Mouse (Mus musculus): ENCODE results near the gene Snd1.
A peak's percentile ranks its signal among the peaks of the same experiment; 100 is the strongest.
"Not testable (repeated sequence)": the region's sequence is repeated elsewhere in the genome, so short reads cannot be mapped to it uniquely, and the experiment has no call there.

Gene Snd1

DNA sequence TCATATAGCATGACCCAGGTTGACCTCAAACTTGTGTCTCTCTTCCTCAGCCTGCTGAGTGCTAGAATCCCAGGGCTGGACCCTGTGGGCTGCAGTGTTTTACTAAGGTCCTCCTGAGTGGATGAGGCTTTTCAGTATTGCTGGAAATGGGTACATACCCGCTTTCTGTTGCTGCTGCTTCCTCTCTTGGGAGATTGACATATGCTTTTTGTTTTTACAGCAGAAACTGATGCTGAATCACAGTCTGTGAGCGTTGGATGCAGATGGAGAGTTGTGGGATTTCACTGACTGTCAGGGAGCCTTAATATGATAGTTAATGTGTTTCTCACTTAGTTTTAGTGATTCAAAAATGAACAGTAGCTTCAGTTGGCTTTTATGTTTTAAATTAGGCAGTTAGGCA, 11.5 kb downstream of the Snd1 start:
- no peak for DNase-seq

GRCm38 (mm10) chr6:28486905-28487304, 12.0 kb downstream of the Snd1 start:
- DNase-seq, result no peak

- peak in 1 of 2 experiments; percentile 45 for DNase-seq
These were observed 13.4 kb downstream of the Snd1 start for GRCm38 (mm10) chr6:28488204-28488851.

- DNase-seq, result no peak
These were observed 15.7 kb downstream of the Snd1 start for GRCm38 (mm10) chr6:28490612-28491011.

DNA sequence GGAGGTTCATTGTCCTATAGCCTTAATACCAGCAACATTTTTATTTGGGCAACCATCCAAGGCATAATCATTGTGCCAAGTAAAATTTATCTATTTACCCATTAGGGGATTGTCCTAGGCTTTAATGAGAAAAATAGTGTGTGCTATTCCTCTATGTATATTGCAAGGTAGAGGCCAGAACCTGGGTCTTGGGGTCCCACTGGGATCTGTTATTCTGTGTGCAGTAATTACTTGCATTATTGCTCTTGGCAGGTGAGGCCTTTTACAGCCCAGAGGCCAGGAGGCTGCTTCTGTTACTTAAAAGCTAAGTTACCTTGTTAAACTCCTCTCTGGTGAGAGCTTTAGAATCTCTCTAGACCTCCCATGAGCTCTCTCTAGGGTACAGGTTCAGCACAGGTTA, 16.3 kb downstream of the Snd1 start:
- DNase-seq, result no peak

DNA sequence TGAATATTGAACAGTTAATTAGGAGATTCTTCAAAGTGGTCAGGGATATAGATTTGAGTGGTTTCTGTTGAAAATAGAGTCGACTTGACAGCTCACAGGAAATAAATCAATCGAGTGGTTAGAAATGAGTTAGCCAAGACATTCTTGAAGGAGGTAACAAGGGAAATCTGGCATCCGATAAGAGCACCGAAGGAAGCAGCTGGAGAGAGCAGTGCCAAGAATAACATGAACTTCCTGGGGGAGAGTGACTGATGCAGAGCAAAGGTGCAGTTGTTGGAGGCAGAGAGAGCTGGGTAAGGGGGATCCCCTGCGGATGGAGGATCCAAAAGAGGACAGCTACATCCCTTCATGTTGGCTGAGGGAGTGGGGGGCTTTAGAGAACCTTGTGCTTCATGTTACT, 22.9 kb downstream of the Snd1 start:
- peak; percentile 15 to 38 for DNase-seq

DNA sequence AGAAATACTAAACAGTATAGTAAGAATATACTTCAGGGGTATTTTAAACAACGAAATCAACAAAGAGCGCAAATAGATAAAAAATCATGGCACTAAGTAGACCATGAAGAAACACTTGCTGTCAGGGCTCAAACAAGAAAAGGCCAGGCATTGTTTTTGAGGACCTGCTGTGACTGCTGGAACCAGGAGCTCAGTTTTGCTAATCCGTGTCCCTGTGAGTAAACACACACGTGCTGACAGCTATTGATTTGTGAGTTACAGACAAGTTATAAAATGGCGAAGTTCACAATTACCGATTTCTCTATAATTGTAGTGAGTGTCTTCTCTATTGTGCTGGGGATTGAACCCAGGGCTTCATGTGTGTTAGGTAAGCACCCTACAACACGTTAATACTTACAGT, 27.6 kb downstream of the Snd1 start:
- DNase-seq, result no peak

GRCm38 (mm10) chr6:28503148-28503547, 28.2 kb downstream of the Snd1 start:
- no peak for DNase-seq

GRCm38 (mm10) chr6:28504611-28505010, 29.7 kb downstream of the Snd1 start:
- DNase-seq, result no peak

- no peak for DNase-seq
These were observed 32.8 kb downstream of the Snd1 start for GRCm38 (mm10) chr6:28507759-28508158.

GRCm38 (mm10) chr6:28514195-28514594, 39.3 kb downstream of the Snd1 start:
- no peak for DNase-seq

DNA sequence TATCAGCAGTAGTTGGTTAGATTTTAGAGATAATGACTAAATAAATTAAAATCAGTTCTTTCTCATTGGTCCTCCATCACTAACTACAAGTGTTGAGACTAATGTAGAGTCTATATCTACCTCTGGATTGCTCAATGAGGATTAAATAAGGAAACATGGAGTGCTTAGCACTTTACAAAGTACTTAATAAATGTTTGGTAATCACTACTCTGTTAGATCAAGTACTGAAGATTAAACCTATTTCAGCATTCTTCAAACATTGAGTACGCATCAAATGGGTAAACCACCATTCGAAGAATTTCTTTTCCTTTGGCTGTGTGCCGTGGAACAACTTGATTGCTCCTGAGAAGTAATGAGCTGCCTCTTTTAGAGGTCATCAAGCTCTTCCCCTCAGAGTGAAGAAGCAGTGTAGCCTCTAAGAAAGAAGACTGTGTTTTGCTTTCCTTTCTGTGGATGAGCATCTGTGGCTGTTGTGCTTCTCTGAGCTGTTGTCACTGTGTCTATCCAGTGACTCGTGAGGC, 40.0 kb downstream of the Snd1 start:
- DNase-seq, result no peak

DNA sequence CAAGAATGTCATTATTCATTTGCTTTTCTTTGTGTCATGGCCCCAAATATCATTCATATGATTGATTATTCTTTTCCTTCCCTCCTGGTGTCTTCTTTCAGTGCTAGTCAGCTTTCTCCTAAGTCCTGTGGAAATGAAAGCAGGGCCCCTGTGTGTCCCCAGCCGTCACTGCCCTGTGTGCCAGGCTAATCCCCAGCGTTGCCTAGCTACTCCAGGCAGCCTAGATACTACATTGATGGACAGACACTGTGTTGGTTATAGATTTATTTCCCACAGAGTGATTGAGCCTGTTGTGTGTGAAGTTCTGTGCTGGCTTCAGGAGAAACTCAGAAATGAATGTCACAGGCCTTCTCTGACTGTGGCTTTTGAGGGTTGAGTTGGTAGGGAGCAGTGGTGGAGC, 41.7 kb downstream of the Snd1 start:
- DNase-seq, result no peak

GRCm38 (mm10) chr6:28517050-28517449, 42.1 kb downstream of the Snd1 start:
- no peak for DNase-seq

DNA sequence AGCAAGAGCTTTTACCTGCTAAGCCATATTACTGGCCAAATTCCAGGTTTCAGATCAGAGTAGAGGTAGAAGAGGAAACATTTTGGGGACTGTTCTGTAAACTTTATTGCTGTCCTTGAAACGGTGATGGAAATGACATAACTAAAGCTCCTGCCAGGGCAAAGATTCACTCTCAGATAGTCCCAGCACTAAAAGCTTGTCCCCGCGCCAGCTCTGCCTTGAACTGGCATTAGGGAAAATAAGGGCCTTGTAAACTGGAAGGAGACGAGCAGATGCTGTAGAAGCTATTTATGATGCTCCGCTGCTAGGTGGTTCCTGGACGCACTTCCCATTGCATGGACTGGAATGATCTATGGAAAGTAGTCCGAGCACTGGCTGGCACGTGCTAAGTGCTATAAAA, 44.5 kb downstream of the Snd1 start:
- no peak for DNase-seq

DNA sequence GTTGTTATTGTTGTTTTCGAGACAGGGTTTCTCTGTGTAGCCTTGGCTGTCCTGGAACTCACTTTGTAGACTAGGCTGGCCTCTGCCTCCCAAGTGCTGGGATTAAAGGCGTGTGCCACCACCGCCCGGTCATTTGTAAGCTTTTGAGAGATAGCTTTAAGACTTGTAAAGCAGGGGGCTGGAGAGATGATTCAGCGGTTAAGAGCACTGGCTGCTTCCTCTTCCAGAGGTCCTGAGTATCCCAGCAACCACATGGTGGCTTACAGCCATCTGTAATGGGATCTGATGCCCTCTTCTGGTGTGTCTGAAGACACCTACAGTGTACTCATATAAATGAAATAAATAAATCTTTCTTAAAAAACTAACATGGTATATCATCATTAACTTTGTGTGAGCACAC, 45.8 kb downstream of the Snd1 start:
- DNase-seq, result not testable (repeated sequence)

DNA sequence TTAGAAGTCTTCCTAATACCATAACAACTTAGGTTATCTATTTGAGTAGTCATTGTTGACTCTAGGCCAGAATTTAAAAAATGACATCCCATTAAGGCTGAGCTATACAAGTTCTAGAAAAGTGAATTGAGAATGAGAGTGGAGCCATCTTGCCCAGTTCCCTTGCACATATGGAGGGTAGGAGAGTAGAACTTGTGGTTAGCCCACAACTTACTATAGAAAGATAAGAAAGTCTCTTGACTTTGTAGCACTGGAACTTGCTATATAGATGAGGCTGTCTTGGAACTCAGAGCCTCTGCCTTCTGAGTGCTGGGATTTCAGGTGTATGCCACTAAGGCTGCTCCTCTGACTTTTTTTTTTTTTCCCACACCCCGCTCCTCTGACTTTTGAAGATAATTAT, 46.5 kb downstream of the Snd1 start:
- DNase-seq, result no peak

DNA sequence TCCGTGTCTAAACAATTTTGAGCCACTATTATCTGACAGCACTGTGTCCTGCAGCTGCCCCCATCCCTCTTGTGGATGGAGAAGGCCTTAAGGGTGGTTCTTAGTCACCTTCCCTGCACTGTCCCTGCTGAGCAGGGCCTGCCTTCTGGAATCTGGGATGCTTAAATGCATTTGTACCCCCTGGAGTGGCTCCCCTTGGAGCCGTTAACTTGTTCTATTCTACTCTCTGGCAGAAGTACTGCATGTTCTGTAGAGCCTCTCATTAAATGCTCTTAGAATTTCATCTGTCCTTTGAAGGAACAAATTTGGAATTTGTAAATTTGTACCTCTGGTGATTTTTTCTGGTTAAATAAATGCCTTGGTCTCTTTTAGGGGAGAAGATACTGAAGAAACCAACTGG, 50.6 kb downstream of the Snd1 start:
- no peak for DNase-seq

DNA sequence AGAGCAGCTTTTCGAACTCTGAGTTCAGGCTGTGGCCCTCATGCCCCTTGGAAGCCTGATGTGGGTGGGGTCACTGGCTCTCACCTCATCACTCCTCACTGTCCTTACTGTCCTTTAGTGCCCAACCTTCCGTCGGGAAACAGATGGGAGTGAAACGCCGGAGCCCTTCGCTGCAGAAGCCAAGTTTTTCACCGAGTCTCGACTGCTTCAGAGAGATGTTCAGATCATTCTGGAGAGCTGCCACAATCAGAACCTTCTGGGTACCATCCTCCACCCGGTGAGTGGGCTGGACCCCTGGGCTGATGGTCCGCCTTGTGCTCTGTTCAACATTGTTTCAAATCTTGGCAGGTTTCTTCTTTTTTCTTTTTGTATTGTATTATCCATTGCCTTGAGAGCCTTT, 52.5 kb downstream of the Snd1 start:
- no peak for DNase-seq

GRCm38 (mm10) chr6:28528208-28528607, 53.3 kb downstream of the Snd1 start:
- DNase-seq, result no peak

GRCm38 (mm10) chr6:28536464-28536863, 61.5 kb downstream of the Snd1 start:
- DNase-seq, result no peak

- DNase-seq, result peak in 1 of 2 experiments; percentile 36
These were observed 63.0 kb downstream of the Snd1 start for GRCm38 (mm10) chr6:28537851-28538527.

DNA sequence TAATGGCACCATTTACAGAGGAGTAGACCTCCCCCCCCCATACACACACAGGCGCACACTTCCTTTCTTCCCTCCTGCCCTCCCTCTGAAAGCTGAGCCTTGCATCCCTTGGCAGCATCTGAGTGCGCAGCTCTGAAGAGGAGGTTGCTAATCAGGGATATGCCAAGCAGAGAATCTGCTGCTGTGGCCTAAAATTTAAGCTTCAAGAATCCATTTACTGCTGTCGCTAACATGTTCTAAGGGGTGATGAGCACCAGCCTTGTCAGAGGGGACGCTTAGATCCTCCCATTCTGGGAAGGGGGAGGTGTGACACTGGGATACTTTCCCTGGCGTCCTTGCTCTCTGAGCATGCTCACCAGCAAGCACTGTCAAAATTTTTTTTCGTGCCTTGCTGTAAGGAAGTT, 67.4 kb downstream of the Snd1 start:
- DNase-seq, result no peak

GRCm38 (mm10) chr6:28546943-28547342, 72.0 kb downstream of the Snd1 start:
- no peak for DNase-seq

DNA sequence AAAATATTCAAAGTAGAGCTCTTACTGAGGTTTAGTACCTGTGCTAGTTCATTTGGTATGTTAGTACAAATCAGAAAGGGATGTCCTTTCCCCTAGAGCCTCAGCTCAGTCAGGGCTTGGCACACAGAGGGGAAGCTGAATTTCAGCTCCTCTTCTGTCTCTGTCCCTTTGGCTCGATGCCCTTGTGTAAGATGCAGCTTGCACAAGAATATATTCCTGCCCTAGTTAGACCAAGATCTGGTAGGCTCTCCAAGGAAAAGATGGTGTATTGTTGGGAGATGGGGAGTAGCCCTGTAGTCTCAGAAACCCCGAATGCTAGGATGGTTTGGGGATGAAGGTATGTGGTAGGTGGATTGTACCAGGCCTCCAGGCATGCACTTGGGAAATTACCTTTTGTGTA, 74.4 kb downstream of the Snd1 start:
- no peak for DNase-seq

All from kidney, adult 8-10 months (tissue).